Mouse (Mus musculus): Measurements from ENCODE around the gene Sh3gl2.

DNA sequence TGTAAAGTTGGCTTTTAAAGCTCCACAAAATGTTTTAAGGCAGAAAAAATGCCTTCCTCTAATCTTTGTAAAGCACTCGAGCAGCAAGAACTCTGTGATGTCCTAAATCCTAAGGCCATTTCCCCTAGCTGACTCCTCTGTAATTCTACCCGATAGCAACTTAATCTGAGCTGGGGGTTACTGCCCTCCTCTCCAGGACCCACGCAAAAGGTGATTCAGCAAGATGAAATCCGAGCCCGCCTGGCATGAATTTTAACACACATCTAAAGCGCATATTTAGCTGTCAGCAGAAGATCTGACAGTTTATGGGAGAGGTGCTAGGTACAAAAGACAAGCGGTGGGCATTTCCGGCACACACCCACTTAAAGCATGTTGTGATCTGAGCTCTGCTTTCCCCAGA is 229.8 kb downstream of the Sh3gl2 start:
- TF ChIP-seq POLR2A (IDR thresholded peaks at IDR 0.05; ENCODE audit: extremely low read depth, insufficient read depth, low read length) = no peak
- TF ChIP-seq CTCF (IDR thresholded peaks at IDR 0.05; ENCODE audit: extremely low read depth, insufficient read depth, low read length) = no peak
